Mouse (Mus musculus) E14TG2a.4 (cell line): ENCODE measurements at regions not wholly inside any gene's neighbourhood (a gene's known extent, or its start where the extent isn't known, plus 50 kb on each side); places are given as distances from the start of the nearest gene placed in this dataset.
A peak's percentile ranks its signal among the peaks of the same experiment; 100 is the strongest.

Source experiments
- H3K27me3 ChIP-seq: 2 replicates; pipeline ENCODE4 v1.6.1; 2014; ENCODE audit warnings: low read length, control low read depth; ENCODE audit not compliant: insufficient read depth
- H3K36me3 ChIP-seq: 2 replicates; pipeline ENCODE4 v1.6.1; 2014; ENCODE audit warnings: low read length, control low read depth; ENCODE audit not compliant: insufficient read depth
- H3K4me1 ChIP-seq: replicated peaks from 2 replicates; pipeline ENCODE4 v1.6.1; 2014; ENCODE audit warnings: low read depth, low read length, control low read depth
- H3K4me3 ChIP-seq: replicated peaks from 2 replicates; pipeline ENCODE4 v1.5.1; 2014; ENCODE audit warnings: mild to moderate bottlenecking, low read length
- H3K9me3 ChIP-seq: 2 replicates; pipeline ENCODE4 v1.6.1; 2014; ENCODE audit warnings: low read length, control low read depth
- CTCF ChIP-seq: conservative IDR thresholded peaks from 2 replicates; pipeline ENCODE4 v1.5.1; 2014; ENCODE audit warnings: low read length
- NANOG ChIP-seq: IDR thresholded peaks from 2 replicates; pipeline ENCODE4 v1.6.1; 2014; ENCODE audit warnings: borderline replicate concordance, low read length, mixed read lengths
- POU5F1 ChIP-seq: IDR thresholded peaks from 2 replicates; pipeline ENCODE4 v1.6.1; 2014; ENCODE audit warnings: low read length, borderline replicate concordance

- Histone ChIP-seq H3K4me1 (0 out of 2 replicates have a peak, but pooled peaks cover 4% of the 10 kb centered on the region), H3K4me3 (no peak overlapping the region), H3K27me3 (no peaks in the 10 kb centered on the region), H3K36me3 (no peaks in the 10 kb centered on the region), H3K9me3 (no peaks in the 10 kb centered on the region)
- TF ChIP-seq NANOG (no peak), CTCF (no peak), POU5F1 (no peak)
Measured at GRCm38 (mm10) chr8:107660624-107661023, 72.4 kb upstream of the Psmd7 start.

DNA sequence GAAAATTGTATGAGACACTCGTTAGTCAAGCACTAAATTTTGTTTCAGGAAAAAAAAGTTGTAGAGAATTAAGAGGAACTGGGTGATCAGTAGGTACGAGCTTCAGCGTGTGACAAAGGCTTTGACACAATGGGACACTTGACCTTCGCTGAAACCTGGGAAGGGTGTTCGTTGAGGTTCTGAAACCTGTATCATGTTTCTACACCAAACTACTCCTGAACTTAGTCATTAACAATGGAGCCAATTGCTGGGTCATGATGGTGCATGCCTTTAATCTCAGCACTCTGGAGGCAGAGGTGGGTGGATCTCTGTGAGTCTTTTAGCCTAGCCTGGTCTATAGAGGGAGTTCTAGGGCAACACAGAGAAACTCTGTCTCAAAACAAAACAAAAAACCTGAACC lies 81.3 kb upstream of the Psmd7 start:
- Histone ChIP-seq H3K9me3 (no peaks in the 10 kb centered on the region), H3K27me3 (no peaks in the 10 kb centered on the region), H3K4me3 (no peak overlapping the region), H3K4me1 (peaks cover 10% of the 10 kb centered on the region; the same call in 1 of the 2 replicates), H3K36me3 (peaks cover 3% of the 10 kb centered on the region; the same call in 1 of the 2 replicates)
- TF ChIP-seq CTCF = no peak
- peak; percentile 71; the same call in 1 of the 2 replicates for TF ChIP-seq NANOG

- H3K36me3 ChIP-seq = peaks cover 13% of the 10 kb centered on the region
- no peak overlapping the region for H3K4me3 ChIP-seq
Measured at GRCm38 (mm10) chr8:107671471-107671870, 83.2 kb upstream of the Psmd7 start.

GRCm38 (mm10) chr8:107672691-107673090 lies 84.4 kb upstream of the Psmd7 start:
- Histone ChIP-seq H3K9me3 (peaks cover 3% of the 10 kb centered on the region), H3K27me3 (no peaks in the 10 kb centered on the region), H3K4me1 (peaks cover 10% of the 10 kb centered on the region; the same call in 1 of the 2 replicates), H3K36me3 (peaks cover 25% of the 10 kb centered on the region), H3K4me3 (no peak overlapping the region)
- no peak for TF ChIP-seq NANOG
- no peak for TF ChIP-seq CTCF
- no peak for TF ChIP-seq POU5F1

More at GRCm38 (mm10) chr8:107671471-107671870, 83.2 kb upstream of the Psmd7 start:
- Histone ChIP-seq H3K9me3 (no peaks in the 10 kb centered on the region), H3K27me3 (no peaks in the 10 kb centered on the region), H3K4me1 (peaks cover 10% of the 10 kb centered on the region; the same call in 1 of the 2 replicates)
- TF ChIP-seq POU5F1 = no peak
- TF ChIP-seq CTCF = no peak
- no peak for TF ChIP-seq NANOG

GRCm38 (mm10) chr8:107682066-107682465 lies 93.8 kb upstream of the Psmd7 start:
- Histone ChIP-seq H3K27me3 (no peaks in the 10 kb centered on the region), H3K4me3 (peak overlapping the region; percentile 86), H3K36me3 (peaks cover 41% of the 10 kb centered on the region), H3K9me3 (peaks cover 19% of the 10 kb centered on the region), H3K4me1 (peaks cover 32% of the 10 kb centered on the region)
- TF ChIP-seq CTCF (no peak), POU5F1 (no peak), NANOG (no peak)

- H3K9me3 ChIP-seq = 0 out of 2 replicates have a peak, but pooled peaks cover under 1% of the 10 kb centered on the region
- H3K36me3 ChIP-seq = peaks cover 13% of the 10 kb centered on the region
- no peak overlapping the region for H3K4me3 ChIP-seq
- TF ChIP-seq CTCF (peak; percentile 97), POU5F1 (no peak)
- no peaks in the 10 kb centered on the region for H3K27me3 ChIP-seq
- H3K4me1 ChIP-seq = peaks cover 26% of the 10 kb centered on the region
Measured at GRCm38 (mm10) chr8:107684721-107685691, 96.7 kb upstream of the Psmd7 start.

DNA sequence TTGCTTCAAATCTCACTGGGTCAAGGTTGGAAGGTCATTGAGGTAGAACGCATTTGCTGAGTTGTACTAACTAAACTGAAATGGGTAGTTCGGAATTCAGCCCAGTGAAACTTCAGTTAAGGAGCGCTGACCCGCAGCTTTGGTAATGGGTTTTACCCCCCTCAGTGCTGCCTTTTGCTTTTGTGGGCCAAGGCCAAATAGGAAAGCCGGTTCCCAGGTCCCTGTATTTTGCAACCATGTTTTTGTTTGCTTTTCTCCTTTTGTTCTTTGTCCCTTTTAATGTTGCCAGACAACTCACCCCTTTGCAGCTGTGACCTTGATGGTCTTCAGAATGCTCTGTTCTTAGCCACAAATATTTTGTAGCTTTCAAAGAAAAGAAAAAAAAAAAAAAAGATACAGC lies 98.7 kb upstream of the Psmd7 start:
- Histone ChIP-seq H3K4me3 (no peak overlapping the region), H3K4me1 (peaks cover 15% of the 10 kb centered on the region), H3K27me3 (no peaks in the 10 kb centered on the region), H3K36me3 (no peaks in the 10 kb centered on the region), H3K9me3 (no peaks in the 10 kb centered on the region)
- TF ChIP-seq POU5F1 (no peak), NANOG (no peak), CTCF (no peak)

DNA sequence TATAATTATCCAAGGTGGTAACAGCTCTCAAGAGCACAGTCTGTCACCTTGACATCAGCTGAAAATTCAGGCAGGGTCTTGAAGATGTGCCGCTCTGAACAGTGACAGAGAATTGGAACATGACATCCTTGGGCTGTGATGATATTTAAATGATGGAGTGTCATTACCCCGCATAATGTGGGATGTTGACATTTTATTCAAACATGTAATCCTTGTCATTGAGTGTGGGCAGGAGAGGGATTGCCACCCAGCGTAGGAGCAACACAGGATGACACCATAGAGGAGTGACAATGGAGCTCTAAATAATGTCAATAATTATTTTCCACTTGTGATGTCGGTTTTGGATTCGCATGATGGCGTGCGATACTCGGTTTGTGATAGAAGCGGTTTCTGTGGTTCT lies 99.3 kb upstream of the Psmd7 start:
- Histone ChIP-seq H3K36me3 (no peaks in the 10 kb centered on the region), H3K27me3 (no peaks in the 10 kb centered on the region), H3K9me3 (no peaks in the 10 kb centered on the region), H3K4me3 (no peak overlapping the region), H3K4me1 (peaks cover 12% of the 10 kb centered on the region)
- TF ChIP-seq POU5F1 = no peak
- TF ChIP-seq NANOG = no peak
- TF ChIP-seq CTCF = no peak

GRCm38 (mm10) chr8:107689020-107689419 lies 100.8 kb upstream of the Psmd7 start:
- Histone ChIP-seq H3K9me3 (no peaks in the 10 kb centered on the region), H3K27me3 (no peaks in the 10 kb centered on the region), H3K4me1 (peaks cover 10% of the 10 kb centered on the region), H3K36me3 (no peaks in the 10 kb centered on the region), H3K4me3 (no peak overlapping the region)
- TF ChIP-seq NANOG (no peak), POU5F1 (no peak), CTCF (no peak)
